Mouse (Mus musculus) layer of hippocampus, postnatal 36 days (tissue): Measurements from ENCODE around the gene Ifit3. TPM values are rescaled to one million over a fixed set of nuclear protein-coding genes. Genes with fewer than 3 reads are reported as not detected.
"Not testable (repeated sequence)": the region's sequence is repeated elsewhere in the genome, so short reads cannot be mapped to it uniquely, and the experiment has no call there.

Experiments used
- DNase-seq, 2 experiments: peaks; one replicate each; pipeline ENCODE4 v3.0.0; 2022
- total RNA-seq, 2 experiments: library from RNA; stranded (reverse); gene quantifications; 2 replicates each; pipeline ENCODE4 v1.2.3; 2021

Gene Ifit3
- 1 to 10 TPM; 1.7 to 2.3 TPM for total RNA-seq

DNA sequence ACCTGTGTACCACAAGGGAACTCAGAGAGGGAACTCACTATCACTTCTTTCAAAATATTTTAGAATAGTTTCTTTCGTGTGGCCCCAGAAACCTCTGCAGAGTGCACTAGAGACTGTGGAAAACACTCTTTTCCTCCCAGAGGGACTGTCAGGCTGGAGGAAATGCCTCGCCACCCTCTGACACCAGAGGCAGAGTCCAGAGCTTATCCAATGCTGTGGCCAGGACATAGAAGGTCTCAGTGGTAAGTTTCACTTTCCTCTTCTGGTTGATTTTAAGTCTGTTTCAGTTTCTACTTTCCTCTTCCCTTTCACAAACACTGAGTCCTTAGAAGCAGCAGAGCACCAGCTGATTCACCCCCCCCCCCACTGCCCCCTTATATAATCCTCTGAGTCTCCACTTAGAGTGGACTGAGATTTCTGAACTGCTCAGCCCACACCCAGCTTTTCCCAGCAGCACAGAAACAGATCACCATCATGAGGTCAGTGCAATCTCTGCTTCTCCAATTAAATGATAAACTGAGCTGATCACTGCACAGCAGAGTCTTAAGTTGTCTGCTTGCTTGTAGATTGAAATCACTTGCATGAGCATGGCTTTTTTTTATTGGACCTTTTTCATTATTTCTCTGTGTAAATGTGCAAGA is at the start of gene Ifit3:
Ifit3 (plus strand) TSS at position 406 of the 641 bp plus-strand sequence.
- not testable (repeated sequence) for DNase-seq

GRCm38 (mm10) chr19:34539422-34539821 is 43.9 kb upstream of the Ifit3 start:
- no peak for DNase-seq

DNA sequence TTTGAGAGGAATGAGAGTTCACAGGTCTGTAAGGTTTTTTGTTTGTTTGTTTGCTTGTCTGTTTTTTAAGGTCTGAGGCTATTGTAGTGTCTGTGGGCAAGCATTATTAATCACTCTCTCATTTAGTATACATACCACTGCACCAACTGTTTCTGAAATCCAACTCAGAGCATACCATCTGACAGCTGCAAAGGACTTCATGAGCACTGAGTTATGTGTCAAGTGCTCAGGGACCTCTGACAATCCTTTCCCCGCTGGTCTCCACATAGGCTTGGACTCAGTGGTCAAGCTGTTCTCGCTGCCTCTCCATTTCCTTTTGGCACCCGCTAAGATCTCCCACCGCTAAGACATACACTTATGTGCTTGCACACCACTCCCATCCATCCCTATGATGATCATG is 37.1 kb upstream of the Ifit3 start:
- DNase-seq: no peak

- DNase-seq: peak; percentile 50 to 55
These were observed 35.4 kb upstream of the Ifit3 start for GRCm38 (mm10) chr19:34547976-34548375.

DNA sequence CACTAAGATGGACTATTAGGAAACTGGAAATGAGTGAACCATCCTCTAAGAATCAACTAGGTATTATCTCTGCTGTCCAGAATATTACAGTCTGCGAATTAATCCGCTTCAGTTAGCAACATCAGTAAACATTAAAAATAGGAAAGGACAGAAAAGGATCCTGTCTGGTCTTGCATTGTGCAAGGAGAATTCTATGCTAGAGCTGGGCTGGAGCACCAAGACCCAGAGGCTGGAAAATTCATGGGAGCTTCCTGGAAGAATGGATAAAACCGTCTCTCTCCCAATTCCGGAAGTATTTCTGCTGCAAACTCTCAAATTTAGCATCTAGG is 33.2 kb upstream of the Ifit3 start:
- DNase-seq: no peak

DNA sequence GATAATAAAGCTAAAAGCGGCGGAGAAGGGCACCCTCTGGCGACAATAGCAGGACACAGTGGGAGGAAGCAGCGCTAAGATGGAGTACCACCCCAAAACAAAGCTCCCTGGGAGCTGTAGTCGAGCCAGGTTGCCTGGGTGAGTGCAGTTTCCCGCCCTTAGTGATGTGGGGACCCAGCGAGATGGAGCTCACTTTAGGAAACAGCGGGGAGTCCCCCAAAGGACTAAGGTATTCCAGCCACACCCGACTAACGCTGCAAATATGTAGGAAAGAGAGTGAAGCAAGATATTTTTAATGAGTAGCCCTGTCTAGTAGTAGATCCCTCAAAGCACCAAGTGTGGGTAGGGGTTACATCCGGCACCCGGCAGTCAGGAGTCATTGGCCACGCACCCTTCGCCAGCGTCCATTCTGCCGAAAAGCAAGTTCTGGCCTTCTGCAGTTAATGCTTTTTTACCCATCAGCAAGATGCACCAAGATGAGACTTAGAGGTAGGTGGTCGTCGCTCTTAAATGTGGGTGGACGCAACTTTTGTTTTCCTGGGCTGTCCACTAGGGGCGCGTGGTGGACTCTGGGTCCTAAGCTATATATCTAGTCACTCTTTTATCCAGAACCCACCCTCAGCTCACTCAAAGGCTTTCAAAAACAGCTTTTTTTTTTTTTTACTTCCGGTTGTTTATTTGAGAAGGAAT is 32.7 kb upstream of the Ifit3 start, which contains the start of gene Ifit2:
Ifit2 (plus strand) TSS at position 161 of the 690 bp plus-strand sequence.
- DNase-seq: peak; percentile 56 to 62

GRCm38 (mm10) chr19:34551981-34552380 is 31.4 kb upstream of the Ifit3 start:
- DNase-seq: no peak

DNA sequence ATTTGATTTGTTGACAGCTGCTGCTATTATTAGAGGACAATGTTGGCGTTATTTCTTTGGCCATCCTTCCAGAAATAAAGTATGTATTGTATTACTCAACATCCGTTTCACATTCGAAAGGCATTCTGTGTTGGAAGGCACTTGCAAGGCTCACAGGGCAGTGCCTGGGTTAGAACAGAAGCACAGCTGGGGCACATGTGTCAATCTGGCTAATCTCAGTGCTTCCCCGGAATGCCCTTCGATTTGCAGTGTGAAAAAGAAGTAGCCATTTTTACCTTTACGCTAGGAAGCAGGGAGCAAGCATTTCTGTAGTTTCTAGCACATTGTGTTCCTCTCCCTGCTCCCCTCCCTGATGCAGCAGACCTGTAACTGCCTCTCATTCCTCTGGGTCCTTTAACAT is 30.3 kb upstream of the Ifit3 start:
- DNase-seq: no peak

DNA sequence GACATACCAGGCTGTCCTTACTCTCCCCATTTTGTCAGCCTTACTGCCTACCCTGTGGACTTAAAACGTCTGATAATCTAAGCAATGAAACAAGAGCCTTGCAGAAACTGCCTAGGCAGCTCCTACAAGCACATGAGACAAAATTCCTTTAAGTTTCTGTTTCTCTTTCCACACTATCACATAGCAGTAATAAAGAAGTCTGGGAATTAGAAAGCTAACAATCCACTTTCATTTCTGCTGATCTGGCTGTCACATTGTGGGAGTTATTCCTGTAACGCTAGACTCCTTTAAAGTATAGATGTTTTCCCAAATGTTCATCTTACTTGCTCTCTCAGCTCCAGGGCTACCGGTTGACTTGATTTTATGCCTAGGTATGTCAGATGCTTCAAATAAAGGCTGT is 29.8 kb upstream of the Ifit3 start:
- no peak for DNase-seq

GRCm38 (mm10) chr19:34554061-34554460 is 29.3 kb upstream of the Ifit3 start:
- DNase-seq: no peak

GRCm38 (mm10) chr19:34556621-34557020 is 26.7 kb upstream of the Ifit3 start:
- DNase-seq: no peak

DNA sequence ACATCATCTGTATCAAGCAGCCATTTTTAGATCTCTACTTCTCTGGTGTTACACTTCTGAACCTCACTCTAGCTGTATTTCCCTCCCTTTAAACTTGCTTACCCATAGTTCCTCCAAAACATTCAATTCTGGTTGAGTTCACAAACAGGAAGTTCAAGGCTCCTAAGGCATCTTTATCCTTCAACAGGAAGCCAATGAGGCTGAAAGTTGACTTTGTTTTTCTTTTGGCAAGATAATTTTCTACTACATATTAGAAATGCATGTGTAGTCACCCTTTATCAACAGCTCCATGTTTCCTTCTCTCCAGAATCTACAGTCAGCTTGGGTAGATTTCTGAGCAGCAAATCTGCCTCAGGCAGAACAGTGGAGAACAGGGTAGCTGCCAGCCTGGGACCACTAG is 20.8 kb upstream of the Ifit3 start:
- no peak for DNase-seq

DNA sequence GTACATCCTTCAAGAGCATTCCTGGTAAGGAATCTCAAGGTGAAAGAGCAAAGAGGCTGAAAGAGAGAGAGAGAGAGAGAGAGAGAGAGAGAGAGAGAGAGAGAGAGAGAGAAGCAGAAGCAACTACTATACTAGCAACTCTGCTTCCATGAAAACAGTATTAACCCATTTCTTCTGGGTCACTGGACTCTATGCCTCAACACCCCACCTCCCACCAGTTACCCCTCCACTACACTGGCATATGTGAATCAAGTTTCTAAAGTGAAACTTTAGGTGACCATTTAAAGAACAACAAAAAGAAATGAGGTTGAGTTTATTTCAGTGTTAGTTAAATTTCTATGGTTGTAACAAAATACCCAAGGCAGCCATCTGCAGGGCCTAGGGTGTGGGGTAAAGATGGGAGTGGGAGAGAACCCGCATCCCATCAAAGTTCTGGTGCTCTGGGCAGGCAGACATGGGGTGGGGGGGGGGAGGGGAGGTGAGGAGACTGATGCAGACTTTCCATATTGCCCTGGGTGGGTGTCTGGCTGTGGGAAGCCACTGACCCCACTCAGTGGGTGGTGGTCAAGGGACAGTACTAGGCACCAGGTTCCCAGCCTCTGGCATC is 17.1 kb upstream of the Ifit3 start:
- no peak for DNase-seq

DNA sequence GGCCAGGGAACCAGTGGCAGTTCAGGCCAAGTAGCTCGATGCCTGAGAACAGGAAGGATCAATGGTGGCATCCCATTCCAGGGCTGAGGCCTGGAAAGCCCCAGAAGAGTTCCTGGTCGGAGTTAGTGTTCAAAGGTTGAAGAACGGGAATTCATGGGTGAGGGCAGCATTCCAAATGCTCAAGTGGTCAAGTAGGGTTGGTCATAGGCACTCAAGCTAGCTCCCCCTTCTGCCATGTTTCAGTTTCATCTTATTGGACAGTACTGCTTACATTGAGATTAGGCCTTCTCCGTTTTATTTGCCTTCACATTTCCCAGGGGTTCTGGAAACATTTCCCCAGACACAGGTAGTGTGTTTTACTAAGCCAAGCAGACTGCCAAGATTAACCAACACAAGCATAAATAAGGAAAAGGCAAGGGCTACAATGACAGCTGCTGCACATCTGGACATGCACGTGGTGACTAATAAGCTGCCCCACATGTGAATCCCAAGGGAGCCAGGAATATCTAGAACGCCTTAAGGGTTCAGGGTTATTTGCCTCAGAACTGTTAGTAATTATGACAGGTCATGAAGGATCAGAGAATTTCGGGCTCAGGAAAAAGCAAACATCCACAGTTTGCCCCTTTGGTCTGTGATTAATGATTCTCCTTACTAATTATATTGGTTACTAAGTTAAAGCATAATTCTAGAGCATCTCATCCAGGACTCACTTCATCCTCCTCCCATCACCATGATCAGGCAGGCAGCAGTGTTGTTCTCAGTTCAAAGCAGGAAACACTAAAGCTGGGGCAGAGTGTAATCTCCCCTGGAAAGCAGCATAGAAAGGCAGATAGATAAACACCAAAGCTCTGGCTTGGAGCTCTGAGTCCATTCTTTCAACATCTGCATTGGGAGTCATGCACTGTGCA is 14.1 kb upstream of the Ifit3 start:
- DNase-seq: no peak

DNA sequence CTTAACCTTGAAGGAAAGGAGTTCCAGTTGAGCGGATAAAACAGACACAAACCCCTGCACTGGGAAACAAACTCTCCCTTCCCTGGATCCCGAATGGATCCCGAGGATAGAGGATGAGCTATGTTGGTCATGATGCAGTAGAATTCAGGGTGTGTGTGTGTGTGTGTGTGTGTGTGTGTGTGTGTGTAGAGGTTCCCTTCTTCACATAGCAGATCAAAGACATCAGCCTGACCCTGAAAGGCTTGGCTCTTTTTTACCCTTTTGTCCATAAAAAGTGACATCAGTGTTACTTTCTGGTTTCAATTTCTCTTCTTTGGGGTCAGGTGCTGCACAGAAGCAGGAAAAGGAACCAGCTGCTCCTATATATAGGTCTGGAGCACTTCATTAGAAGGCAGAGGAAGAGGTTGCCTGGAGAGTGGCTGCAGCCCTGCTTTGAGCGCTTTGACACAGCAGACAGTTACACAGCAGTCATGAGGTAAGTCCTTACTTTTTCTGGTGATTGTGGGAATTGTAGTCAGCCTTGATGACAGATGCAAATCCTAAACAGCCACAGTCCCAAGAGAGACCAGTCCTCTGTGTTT is 13.3 kb upstream of the Ifit3 start:
- no peak for DNase-seq

- DNase-seq: no peak
These were observed 12.3 kb upstream of the Ifit3 start for GRCm38 (mm10) chr19:34571080-34571479.

GRCm38 (mm10) chr19:34573650-34574049 is 9.7 kb upstream of the Ifit3 start:
- no peak for DNase-seq

- no peak for DNase-seq
These were observed 6.2 kb upstream of the Ifit3 start for GRCm38 (mm10) chr19:34577121-34577520.

GRCm38 (mm10) chr19:34582696-34583095 is 635 bp upstream of the Ifit3 start:
- DNase-seq: not testable (repeated sequence)

DNA sequence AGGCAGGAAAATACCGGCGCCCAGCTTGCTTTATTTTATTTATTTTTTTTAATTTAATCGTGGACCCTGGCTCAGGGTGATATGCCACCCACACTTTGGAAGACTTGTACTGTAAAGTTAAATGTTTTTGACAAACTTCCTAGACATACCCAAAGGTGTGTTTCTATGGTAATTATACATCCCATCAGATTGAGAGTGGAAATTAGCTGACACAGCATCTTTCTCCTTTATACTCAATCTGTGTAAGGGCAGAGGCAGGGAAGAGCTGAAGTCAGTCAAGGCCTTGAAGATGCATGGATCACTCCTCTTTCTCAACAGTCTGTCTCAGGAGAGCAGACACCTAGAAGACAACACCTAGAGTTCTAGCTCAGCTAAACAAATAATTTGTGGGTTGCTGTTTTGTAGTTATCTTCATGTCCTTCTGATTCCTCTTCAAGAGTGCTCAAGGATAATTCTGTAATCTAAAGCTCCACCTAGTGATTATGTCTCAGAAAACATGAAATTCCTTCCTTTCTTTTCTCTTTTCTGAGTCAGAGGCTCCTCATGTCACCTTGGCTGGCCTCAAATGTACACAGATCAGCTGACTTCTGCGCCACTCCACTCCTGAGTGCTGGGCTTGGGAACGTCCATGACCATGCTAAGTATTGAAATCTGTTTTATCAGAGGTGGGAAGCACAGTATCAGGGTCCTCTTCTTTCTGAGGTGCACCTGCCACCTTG is 2.6 kb downstream of the Ifit3 start:
- not testable (repeated sequence) for DNase-seq

- not testable (repeated sequence) for DNase-seq
These were observed 4.8 kb downstream of the Ifit3 start for GRCm38 (mm10) chr19:34587898-34588692.
